Mouse (Mus musculus): ENCODE data around the gene Harbi1.
A peak's percentile ranks its signal among the peaks of the same experiment; 100 is the strongest.

Gene Harbi1

DNA sequence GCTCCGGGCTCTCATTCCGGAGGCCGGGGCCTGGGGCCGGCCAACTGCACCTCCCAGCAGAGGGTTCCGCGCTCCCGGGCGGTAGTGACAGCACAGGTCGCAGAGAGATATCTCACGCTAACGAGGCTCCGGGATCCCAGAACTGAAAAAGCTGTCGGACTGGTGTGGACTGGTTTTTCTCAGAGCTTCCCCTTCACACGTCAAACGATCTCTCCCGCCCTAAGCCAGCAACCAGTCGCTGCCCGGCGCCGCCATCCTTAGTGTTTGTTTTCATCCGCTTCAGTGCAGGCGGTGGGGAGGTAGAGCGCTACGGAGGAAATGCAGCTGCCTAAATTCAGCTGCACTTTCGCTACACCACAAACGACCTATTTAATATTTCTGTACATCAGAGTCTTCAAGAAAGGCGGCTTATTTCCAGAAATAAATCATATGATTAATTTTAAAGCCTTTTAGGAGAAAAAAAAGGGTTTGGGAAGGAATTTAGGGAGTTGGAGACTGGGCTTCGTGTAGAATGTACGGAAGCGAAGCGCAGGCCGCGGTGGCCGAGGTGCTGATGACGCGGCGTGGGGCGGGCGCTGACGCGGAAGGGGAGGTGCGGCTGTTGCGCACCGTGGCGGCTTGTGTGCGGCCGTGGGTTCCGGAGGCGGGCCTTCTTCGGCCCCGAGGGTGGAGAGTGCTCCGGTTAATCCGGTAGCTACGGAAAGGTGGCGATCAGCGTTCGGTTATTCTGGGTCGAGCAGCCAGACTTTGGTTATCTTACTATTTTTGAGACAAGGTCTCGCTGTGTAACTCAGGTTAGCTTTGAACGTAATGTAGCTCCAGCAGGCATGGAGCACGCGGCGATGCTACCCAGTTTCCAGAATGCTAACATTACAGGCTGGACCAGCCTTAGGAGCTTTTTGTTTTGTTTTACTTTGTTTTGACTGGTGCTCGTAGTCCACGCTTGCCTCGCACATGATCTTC, at the start of gene Harbi1, which contains the start of gene Atg13:
Harbi1 (plus strand) TSS at position 581 of the 963 bp plus-strand sequence.
Atg13 (minus strand) TSS at position 305 of the 963 bp plus-strand sequence.
- peak; percentile 80 for DNase-seq (ENCODE audit: low read depth, low spot score)

DNA sequence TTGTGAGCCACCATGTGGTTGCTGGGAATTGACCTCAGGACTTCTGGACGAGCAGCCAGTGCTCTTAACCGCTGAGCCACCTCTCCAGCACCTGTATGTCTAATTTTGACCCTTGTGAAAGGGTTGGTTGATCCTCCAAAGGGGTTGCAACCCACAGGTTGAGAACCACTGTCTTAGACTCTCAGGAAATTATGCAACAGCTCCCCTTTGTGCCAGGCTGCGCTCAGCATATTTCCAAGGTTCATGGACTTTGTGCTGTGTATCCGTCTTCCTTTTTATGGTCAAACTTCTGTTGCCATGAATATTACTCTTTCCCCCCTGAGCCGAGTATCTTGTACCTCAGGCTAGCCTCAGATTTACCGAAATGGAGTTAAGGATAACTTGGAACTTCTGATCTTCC, 49.7 kb upstream of the Harbi1 start:
- DNase-seq (ENCODE audit: low read depth, low spot score) = no peak

DNA sequence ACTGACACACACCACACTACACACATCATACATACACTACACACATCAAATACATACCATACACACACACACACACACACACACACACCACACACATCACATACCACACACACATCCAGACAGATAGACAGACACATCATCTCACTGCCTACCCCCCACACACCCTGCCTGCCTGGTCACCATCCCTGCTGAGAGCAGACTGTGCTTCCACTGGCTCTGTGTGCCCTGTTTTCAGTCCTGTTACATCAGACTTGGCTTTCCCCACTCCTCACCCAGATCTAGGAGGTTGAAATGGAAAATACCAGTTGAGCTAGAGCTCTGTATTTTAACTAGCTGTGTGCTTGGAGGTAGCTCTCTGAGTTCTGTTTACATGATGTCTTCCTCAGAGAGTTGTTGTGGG, 45.9 kb upstream of the Harbi1 start:
- no peak for DNase-seq (ENCODE audit: low read depth, low spot score)

DNA sequence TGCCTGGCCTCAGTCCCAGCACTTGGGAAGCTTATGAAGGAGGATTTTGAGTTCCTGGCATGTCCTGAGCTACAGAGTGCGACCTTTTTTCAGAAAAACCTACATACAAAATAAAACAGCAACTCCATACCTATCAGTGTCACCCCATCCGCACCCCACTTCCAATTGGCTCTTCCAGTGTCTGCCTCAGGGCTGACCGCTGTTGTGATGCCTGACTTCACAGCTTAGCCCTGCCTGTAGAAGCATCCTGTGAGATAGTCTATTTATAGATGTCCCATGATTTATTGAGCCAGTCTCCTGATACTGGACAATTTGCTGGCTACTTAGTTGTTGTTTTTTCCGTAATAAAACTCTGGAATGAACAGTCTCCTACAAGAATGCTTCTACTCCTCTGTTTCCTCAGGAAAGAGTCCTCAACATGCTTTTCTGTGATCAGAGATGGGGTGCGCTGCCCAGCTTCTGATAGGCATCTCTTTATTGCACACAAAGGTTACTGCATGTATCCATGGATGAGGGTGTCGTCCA, 44.2 kb upstream of the Harbi1 start:
- no peak for DNase-seq (ENCODE audit: low read depth, low spot score)

DNA sequence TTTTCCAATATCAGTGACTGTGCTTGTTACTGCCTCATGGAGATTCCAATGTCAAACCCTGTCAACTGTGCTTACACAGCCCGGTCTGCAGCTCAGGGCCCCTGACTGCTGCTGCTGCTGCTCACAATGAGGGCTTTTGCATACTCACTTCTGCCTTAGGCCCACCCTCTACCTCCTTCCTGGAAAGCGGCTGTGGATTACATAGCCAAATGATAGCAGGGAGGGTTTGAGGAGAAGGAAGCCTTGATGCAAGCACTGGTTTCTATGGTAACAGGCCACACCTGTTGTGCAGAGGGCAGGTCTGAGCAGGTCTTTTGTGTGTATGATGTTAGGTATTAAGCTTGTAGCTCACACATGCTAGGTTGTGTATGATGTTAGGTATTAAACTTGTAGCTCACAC, 42.9 kb upstream of the Harbi1 start:
- DNase-seq (ENCODE audit: low read depth, low spot score) = no peak

DNA sequence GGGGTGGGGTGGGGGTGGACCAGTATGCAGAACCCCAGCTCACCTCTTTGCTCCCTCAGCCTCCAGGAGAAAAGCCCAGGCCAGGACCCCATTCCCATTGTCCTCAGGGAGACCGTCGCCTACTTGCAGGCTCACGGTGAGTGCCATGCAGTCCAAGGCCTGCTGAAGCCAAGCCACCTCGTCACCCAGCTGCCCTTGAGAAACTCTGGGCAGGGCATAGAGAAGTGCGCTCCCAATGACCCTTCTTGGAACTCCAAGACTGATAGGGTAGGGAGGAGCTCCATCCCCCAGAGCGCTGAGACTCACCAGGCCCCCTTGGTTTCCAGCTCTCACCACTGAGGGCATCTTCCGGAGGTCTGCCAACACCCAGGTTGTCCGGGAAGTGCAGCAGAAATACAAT, 41.3 kb upstream of the Harbi1 start:
- no peak for DNase-seq (ENCODE audit: low read depth, low spot score)

DNA sequence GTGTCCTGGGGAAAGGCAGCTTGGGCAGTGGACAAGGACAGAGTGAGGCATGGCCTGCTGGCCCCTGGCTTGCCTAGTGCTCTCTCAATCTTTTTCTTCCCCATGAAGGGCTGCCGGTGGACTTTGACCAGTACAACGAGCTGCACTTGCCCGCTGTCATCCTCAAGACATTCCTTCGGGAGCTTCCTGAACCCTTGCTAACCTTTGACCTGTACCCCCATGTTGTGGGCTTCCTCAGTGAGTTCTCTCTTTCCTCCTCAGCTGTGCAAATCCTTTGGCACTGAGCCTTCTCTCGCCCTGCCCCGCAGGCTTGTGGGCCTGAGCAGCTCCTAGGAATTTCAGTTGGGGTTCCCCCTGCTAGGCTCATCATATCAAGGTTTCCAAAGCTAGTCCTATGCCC, 40.6 kb upstream of the Harbi1 start:
- no peak for DNase-seq (ENCODE audit: low read depth, low spot score)

DNA sequence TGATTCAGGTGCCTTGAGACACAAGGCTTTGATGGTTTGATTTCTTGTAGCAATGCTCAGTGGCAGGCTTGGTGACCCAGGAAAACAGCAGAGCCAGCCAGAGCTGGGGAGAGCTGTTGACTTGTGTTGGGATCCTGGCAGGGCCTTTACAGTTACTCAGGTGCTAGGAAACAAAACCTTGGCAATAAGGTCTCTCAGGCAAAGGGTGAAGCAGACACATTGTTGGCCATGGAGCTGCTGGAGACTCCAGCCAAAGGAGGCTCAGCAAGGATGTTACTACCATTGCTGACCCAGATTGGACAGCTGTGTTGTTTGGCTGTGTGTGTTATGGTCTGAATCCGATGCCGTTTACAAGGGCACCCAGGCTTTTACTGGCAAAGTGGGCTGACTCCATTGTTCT, 37.1 kb upstream of the Harbi1 start:
- no peak for DNase-seq (ENCODE audit: low read depth, low spot score)

DNA sequence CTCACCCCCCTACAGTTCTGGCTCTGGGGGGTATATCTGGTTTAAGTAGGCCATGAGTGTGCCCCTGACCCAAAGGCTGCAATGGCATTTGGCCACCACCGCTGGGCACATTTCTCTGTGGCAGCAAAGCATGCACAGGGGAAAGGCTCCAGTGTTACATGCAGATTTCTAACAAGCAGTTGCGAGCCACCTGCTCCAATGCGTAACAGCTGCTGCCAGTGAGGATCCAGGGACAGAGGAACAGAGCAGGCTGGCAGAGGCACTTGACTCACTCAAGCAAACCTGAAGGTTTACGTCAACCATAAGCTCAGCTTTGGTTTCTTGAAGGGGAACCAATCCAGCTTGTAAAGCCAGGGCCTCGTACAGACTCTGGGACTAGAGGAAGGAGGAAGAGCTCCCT, 35.8 kb upstream of the Harbi1 start:
- DNase-seq (ENCODE audit: low read depth, low spot score) = no peak

DNA sequence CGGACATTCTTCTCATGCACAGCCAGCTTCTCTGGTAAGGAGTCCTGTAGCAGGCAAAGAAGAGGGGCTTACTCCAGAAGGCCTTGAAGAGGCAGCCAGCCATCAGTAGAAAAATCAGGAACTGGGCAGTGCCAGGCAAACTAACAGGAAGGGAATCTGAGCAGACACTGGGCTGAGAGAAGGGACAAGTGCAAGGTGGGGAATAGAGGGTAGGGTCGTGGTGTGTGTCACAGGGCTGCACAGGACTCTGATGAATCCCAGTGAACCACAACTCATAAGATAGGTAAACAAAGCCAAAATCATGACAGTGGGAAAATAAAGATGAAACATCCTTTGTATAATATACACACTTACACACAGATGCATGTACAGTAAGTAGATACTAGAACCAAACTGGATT, 34.2 kb upstream of the Harbi1 start:
- DNase-seq (ENCODE audit: low read depth, low spot score) = no peak

DNA sequence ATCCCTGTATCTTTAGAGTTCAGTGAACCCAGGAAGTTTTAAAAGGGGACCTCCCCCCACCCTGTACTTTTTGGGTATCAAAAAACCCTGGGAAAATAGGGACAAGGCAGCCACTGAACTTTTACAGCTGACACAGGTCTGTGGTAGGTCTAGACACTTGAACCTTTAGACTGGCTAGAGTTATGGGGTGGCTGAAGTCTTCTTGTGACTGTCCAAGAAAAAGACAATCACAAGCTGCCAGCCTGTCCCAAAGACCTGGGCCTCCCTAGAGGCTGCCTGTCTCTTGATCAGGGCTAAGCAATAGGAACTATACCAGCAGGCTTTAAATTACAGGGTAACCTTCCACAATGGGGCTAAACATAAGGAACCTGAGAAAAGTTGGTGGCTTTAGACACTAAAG, 33.7 kb upstream of the Harbi1 start:
- no peak for DNase-seq (ENCODE audit: low read depth, low spot score)

DNA sequence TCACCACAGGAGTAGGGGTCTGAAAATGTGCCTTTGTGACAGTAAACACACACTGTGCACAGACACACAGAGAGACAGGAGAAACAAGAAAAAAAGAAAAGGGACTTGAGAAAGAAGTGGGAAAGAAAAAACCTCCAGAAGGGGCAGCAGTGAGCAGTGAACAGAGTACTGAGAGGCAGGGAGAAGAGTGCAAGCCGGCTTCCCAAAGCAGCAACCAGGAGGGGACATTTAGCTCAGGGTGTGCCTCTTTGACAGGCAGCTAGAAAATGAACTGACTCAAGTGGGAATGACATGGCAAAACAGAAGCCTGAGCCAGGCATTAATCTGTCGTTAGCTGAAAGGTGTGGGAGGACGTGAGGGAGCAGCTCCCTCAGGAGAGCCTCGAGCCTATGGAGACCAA, 27.8 kb upstream of the Harbi1 start:
- peak; percentile 14 for DNase-seq (ENCODE audit: low read depth, low spot score)

DNA sequence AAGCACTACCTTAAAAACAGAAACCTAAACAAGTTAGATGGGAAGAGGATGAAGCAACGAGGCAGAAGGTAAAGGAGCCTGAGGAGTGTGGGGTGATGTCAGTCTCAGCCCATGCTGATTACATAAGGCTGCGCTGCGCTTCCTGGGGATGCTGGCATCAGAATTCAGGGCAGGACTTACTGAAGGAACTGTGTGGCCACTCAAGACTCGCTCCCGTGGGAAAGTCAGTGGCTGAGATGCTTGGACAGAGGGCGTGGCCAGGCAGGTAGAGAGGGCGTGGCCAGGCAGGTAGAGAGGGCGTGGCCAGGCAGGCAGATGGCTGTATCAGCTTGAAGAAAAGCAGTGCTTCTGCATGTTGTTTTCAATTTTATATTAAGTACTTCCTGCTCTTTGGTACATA, 26.7 kb upstream of the Harbi1 start:
- DNase-seq (ENCODE audit: low read depth, low spot score) = no peak

DNA sequence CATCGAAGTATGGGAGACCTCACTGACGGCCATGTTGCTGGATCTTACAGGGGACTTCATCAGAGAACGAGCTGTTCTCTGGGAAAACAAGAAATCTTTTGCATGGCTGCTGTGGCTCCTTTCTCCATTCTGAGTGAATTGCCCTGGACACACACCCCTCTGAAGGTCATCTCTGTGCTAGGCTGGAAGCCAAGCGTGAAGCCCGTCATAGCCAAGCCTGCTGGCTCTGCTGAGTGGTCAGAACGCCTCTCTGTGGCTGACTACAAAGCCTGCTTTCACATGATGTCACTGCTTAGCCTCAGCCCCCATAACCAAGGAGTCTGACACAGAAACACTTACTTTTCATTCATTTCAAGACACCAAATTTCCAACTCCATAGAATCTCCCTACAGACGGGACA, 21.2 kb upstream of the Harbi1 start:
- no peak for DNase-seq (ENCODE audit: low read depth, low spot score)

DNA sequence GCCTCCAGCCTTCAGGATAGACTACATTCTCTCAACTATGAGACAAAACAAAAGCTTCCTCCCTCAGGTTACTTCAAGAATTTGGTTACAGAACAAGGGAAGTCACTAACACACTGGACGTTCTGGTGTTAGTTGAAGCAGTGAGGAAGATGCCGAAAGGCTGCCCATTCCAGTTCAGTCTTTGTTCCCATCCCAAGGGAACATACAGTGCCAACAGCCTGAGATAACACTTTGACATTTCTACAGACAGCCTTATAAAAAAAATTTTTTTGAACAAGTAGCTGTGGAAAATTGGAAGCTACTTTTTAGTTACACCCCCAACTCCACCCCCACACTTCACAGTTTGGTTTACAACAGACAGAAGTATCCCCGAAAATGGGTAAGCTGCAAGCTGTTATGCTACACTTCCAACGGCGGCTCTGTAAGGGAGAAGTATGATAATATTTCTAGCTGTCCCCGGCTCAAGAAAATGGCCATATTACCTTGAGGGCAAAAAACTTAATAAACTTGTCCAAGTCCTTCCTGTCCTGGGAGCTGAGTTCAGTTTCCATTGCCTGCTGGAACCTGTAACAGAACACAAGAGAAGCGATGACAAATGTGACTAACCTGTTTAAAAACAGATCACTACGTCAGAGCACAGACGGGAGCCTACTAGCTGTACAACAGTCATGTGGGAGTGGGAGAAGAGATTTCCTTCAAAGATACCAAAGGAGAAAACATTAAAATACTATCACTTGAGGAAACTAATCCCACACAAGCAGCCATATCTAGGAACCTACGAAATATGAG, 15.0 kb upstream of the Harbi1 start:
- DNase-seq (ENCODE audit: low read depth, low spot score) = no peak

DNA sequence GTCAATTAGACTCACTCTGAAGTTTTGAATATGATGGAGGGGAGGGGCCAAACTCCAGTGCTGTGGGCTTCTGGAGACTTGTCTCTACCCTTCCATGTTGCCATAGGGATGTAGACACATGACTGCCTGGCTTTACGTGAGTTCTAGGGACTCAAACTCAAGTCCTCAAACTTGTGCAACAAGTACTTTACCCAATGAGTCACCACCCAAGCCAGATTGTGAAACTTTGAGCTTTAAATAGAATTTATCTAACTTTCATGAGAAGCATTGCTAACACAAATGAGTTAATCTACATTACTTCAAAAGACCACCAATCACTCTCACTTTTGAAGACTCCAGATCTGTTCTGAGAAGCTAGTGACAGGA, 14.4 kb upstream of the Harbi1 start:
- DNase-seq (ENCODE audit: low read depth, low spot score) = no peak

DNA sequence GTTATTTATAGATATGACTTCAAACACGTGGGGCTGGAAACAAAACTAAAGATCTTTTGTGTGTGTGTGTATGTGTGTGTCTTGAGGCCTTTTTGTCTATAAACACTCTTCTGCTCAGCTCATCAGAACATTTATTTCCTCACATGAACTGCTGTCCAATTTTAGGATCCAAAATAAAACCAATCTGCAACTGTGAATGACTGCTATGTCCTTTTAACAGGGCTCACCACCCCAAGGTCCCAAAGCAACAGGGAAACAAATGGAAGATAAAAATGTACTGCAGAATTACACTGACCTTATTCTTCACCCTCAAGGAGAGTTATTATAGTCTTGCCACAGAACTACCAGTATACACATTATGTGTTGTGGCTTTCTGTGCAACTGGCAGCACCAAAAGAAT, 11.4 kb upstream of the Harbi1 start:
- DNase-seq (ENCODE audit: low read depth, low spot score) = no peak

DNA sequence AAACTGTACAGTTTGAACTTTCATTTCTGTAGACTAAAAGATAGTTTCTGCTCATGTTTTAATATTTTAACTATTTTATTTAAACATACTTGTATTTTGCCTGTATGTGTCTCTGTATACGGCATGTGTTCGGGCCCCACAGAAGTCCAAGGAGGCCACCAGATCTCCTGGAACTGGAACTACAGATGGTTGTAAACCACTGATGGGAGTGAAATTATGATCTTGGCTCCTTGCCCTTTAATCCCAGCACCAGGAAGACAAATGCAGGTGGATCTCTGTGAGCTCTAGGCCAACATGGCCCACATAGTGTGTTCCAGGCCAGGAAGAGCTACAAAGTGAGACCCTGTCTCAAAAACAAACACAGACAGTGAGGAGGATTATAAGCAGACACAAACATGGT, 9.3 kb upstream of the Harbi1 start:
- DNase-seq (ENCODE audit: low read depth, low spot score) = no peak

DNA sequence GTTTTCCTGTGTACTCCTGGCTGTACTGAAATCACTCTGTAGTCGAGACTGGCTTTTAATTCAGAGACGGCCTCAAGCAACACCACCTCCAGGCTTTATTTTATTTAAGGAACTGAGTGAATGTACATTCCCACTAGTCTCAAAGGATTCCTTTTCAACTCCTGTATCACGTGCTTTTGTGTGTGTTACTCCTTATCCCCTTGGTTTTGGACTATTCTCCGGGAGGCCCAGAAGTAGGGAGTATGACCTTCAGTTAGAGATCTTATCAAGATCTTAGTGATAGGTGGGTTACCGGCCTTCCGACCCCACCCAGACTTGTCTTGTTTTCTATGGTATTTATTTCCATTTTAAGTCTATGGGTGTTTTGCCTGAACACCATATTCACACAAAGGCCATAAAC, 4.9 kb upstream of the Harbi1 start:
- no peak for DNase-seq (ENCODE audit: low read depth, low spot score)

DNA sequence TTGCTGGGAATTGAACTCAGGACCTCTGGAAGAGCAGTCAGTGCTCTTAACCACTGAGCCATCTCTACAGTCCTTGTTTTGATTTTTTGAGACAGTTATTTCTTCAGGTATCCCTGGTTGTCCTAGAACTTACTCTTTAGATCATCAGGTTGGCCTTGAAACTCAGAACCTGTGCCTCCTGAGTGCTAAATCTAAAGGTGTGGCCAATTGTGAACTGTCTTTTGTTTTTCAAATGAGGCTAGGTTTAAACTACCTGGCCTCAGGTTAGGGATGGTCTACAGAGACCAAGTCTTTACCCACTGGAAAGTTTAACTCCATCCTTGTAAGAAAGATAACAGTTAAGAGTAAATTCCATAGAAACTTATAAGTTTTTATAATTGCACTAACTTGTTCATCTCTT, 4.2 kb upstream of the Harbi1 start:
- no peak for DNase-seq (ENCODE audit: low read depth, low spot score)

DNA sequence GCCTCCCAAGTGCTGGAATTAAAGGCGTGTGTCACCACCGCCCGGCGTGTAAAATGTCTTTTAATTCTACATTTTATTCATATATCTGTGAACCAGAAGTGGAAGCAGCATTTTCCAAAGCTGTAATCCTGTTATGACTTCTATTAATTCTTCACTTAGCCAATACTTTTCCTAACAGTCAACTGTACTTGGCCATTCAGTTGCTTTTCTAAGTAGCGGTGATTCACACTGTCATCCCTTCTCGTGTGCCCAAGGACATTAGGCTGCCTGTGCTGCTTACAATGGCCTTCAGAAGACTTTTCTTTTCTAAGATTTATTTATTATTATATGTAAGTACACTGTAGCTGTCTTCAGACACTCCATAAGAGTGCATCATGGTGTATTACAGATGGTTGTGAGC, 2.3 kb upstream of the Harbi1 start:
- no peak for DNase-seq (ENCODE audit: low read depth, low spot score)

DNA sequence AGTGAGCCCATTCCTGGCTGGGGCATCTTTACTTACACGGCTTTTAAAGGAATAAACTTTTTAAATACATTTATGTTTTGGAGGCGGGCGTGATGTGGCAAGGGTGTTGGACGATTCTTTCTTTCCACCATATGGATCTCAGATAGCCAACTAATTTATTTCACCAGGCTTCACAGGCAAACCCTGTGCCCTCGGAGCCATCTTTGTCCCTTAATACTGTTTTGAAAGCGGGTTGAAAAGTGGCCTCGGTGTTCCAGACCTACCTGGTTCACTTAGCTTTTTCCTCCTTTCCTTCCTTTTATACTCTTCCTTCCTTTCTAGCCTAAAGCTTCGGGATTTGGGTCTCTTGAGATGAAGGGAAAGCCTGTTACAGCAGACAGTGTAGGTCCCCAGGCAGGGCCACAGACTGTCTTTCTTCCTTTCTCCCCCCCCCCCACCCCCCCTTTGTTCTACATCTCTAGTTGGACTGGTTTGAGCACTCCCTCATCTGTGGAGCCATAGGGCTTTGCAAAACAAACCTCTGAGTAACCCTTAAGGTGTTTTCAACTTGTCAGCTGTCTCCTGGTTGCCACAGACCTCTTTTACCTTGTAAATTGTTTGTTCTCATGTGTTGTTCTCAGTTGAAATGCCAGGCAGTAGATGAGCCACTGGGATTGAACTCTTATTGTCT, 739 bp downstream of the Harbi1 start:
- no peak for DNase-seq (ENCODE audit: low read depth, low spot score)

All from brain, embryonic 18.5 days (tissue).